Mouse (Mus musculus): ENCODE data around the gene Eef1e1.

GRCm38 (mm10) chr13:38600811-38601210 is 58.0 kb downstream of the Eef1e1 start:
- no peak for TF ChIP-seq CTCF (IDR thresholded peaks at IDR 0.05)
- TF ChIP-seq EP300 (IDR thresholded peaks at IDR 0.05): no peak

Data from lung, postnatal 0 days (tissue).